In the genomic region with DNA sequence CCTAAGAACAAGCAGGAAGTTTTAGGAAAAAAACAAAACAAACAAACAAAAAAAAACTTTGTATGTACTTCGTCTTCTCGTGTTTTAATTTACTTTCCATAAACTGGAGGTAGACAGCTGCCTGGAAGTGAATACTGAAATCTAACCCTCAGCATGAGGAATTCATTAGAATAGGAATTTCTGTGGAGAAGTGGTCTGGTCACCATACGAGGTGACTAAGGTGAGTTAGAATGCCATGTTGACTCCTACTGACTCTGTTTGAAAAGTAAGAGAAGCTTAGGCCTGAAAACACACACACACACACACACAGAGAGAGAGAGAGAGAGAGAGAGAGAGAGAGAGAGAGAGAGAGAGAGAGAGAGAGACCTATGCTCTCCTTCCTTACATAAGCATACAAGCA, we compare ENCODE assay signal across 18 mouse cellular contexts.
"Had no signal": no experiment of that assay in that cellular context is flagged by ENCODE, and none has a peak within 500 bp of the region (broad histone marks: within the 10 kb centered on the region; RNA-seq: fewer than 3 reads in every experiment).

No protein-coding gene starts in this region.

- H3K9ac ChIP-seq: limb, embryonic 13.5 days; liver, embryonic 13.5 days; midbrain, embryonic 12.5 days had no signal

- DNase-seq: kidney, adult 2 months; kidney, postnatal 25 days; layer of hippocampus, adult 9-11 months; liver, embryonic 13.5 days; lung, adult 2 months; right cerebral cortex, postnatal 14 days; right cerebral cortex, postnatal 4 days; thymus, adult 2 months; thymus, postnatal 14 days; thymus, postnatal 4 days had no signal

- H3K4me3 ChIP-seq: layer of hippocampus, adult 2 months; left cerebral cortex, adult 2 months; limb, embryonic 13.5 days; liver, embryonic 13.5 days; midbrain, embryonic 12.5 days had no signal

- H3K4me2 ChIP-seq: limb, embryonic 13.5 days; liver, embryonic 13.5 days; midbrain, embryonic 12.5 days had no signal

- H3K4me1 ChIP-seq: limb, embryonic 13.5 days; liver, embryonic 13.5 days; midbrain, embryonic 12.5 days had no signal

- H3K9me3 ChIP-seq: limb, embryonic 13.5 days; liver, embryonic 13.5 days; midbrain, embryonic 12.5 days had no signal

- ATAC-seq: intestine, postnatal 0 days had no signal

- H3K36me3 ChIP-seq: limb, embryonic 13.5 days; liver, embryonic 13.5 days; midbrain, embryonic 12.5 days had no signal

- H3K27ac ChIP-seq: kidney, postnatal 0 days; layer of hippocampus, adult 2 months; left cerebral cortex, adult 2 months; limb, embryonic 13.5 days; liver, embryonic 13.5 days; macrophage; midbrain, embryonic 12.5 days; stomach, postnatal 0 days had no signal

- H3K27me3 ChIP-seq: limb, embryonic 13.5 days; liver, embryonic 13.5 days; midbrain, embryonic 12.5 days had no signal
